11 mouse cellular contexts compared by ENCODE assay signal in genomic region chr10:124288301-124288995, GRCm38 (mm10).
DNase-seq lines count a peak whose midpoint lies in the region; ATAC-seq lines count a peak whose summit lies in the region.
"Had no signal": no experiment of that assay in that cellular context is flagged by ENCODE, and none has a peak within 500 bp of the region (broad histone marks: within the 10 kb centered on the region; RNA-seq: fewer than 3 reads in every experiment).

No protein-coding gene starts in this region.

- H3K9me3 ChIP-seq in heart, embryonic 10.5 days: no peaks in the 10 kb centered on the region
- H3K9me3 ChIP-seq in embryonic facial prominence, embryonic 13.5 days: no peaks in the 10 kb centered on the region
- H3K9me3 ChIP-seq: forebrain, embryonic 10.5 days had no signal

- H3K9ac ChIP-seq in embryonic facial prominence, embryonic 13.5 days: no peak overlapping the region
- H3K9ac ChIP-seq: liver, embryonic 14.5 days had no signal

- no peak for DNase-seq in heart, embryonic 10.5 days (ENCODE audit: low spot score)
- DNase-seq in heart, adult 8-10 months (ENCODE audit: low spot score): no peak
- peak; percentile 12 for DNase-seq in kidney, postnatal 10 days
- DNase-seq in mesoderm, embryonic 11.5 days (ENCODE audit: low read depth, low spot score): peak; percentile 12
- DNase-seq in spleen, adult 12 weeks (ENCODE audit: low spot score): no peak
- no peak for DNase-seq in adipocyte (ENCODE audit: low spot score)

- no peaks in the 10 kb centered on the region for H3K4me1 ChIP-seq in heart, embryonic 10.5 days
- no peaks in the 10 kb centered on the region for H3K4me1 ChIP-seq in embryonic facial prominence, embryonic 13.5 days
- H3K4me1 ChIP-seq: forebrain, embryonic 10.5 days had no signal

- H3K27ac ChIP-seq in heart, embryonic 10.5 days: peak overlapping the region; percentile 44; the same call in 1 of the 2 replicates
- H3K27ac ChIP-seq in embryonic facial prominence, embryonic 13.5 days: no peak overlapping the region
- H3K27ac ChIP-seq: forebrain, embryonic 10.5 days; liver, embryonic 14.5 days had no signal

- peak overlapping the region; percentile 45 for H3K4me2 ChIP-seq in embryonic facial prominence, embryonic 13.5 days

- WGBS in heart, embryonic 10.5 days: 58% methylated on average over 18 of the region's 18 CpGs
- 46% methylated on average over 18 of the region's 18 CpGs for WGBS in embryonic facial prominence, embryonic 13.5 days

- H3K27me3 ChIP-seq in heart, embryonic 10.5 days (ENCODE audit: insufficient read depth, poor library complexity, severe bottlenecking): no peaks in the 10 kb centered on the region
- H3K27me3 ChIP-seq in embryonic facial prominence, embryonic 13.5 days: no peaks in the 10 kb centered on the region
- H3K27me3 ChIP-seq: CH12.LX had no signal

- peak overlapping the region; percentile 36 for H3K4me3 ChIP-seq in heart, embryonic 10.5 days
- peak overlapping the region; percentile 24 for H3K4me3 ChIP-seq in embryonic facial prominence, embryonic 13.5 days
- H3K4me3 ChIP-seq: forebrain, embryonic 10.5 days had no signal

- ATAC-seq in embryonic facial prominence, embryonic 13.5 days (ENCODE audit: insufficient number of reproducible peaks, insufficient read depth, low FRiP score, low TSS enrichment, low read depth): no peak
- ATAC-seq in CD4-positive, CD25-positive, alpha-beta regulatory T cell, adult 4 months: no peak

- no peaks in the 10 kb centered on the region for H3K36me3 ChIP-seq in heart, embryonic 10.5 days
- no peaks in the 10 kb centered on the region for H3K36me3 ChIP-seq in embryonic facial prominence, embryonic 13.5 days
- H3K36me3 ChIP-seq: forebrain, embryonic 10.5 days had no signal

Comparison
In these comparisons a context has a peak if more than half of its experiments do, and no peak if none do; other contexts are left out.
1. DNase-seq: peak in kidney, postnatal 10 days (single experiment) and mesoderm, embryonic 11.5 days (single experiment); none in heart, embryonic 10.5 days (single experiment), heart, adult 8-10 months (single experiment), spleen, adult 12 weeks (single experiment) and adipocyte (single experiment).